Mouse (Mus musculus): ENCODE results near the gene Abi3.

DNA sequence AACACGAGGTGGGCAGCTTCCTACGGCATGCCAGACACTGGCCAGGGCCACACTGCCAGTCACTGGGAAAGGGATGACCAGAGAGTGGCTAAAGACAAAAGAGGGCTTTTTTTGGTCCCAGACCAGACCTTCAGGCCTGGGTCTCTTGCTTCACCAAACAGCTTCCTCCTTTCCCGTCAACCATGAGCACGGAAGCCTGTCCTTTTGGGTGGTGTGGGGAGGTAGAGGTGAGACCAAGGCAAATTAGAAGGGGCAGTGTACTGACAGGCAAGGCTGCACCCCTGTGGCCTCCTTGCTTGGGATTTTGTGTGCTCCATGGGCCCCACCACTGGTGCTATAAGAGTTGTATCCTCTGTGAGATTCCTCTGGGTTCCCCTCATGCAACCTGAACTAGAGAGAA lies 3.7 kb downstream of the Abi3 start:
- TF ChIP-seq CTCF (IDR thresholded peaks at IDR 0.05; ENCODE audit: low read depth, low read length) (no peak), POLR2A (IDR thresholded peaks at IDR 0.05; ENCODE audit: insufficient read depth, low read length) (no peak)

Measured in ES-Bruce4 (cell line).